Mouse (Mus musculus) intestine, postnatal 0 days (tissue): ENCODE measurements around the gene Phlpp1. TPM values are rescaled to one million over a fixed set of nuclear protein-coding genes. Genes with fewer than 3 reads are reported as not detected.

ENCODE experiments used
- ATAC-seq: fragments of 200-750 bp; cut with Nextera tagmentation; 2 replicates; pipeline ENCODE4 v1.8.0; 2017; ENCODE audit warnings: mild to moderate bottlenecking, moderate TSS enrichment, moderate library complexity
- H3K27ac ChIP-seq: fragments of 300-500 bp; sonication (generic); 2 replicates; pipeline ENCODE4 v1.5.1; 2014; ENCODE audit warnings: mild to moderate bottlenecking, low read depth, low read length, moderate library complexity
- H3K27me3 ChIP-seq: fragments of 300-500 bp; sonication (generic); replicated peaks from 2 replicates; pipeline ENCODE4 v1.6.1; 2014; ENCODE audit warnings: low read length, mixed read lengths; ENCODE audit not compliant: control insufficient read depth, insufficient read depth
- H3K36me3 ChIP-seq: fragments of 300-500 bp; sonication (generic); 2 replicates; pipeline ENCODE4 v1.6.1; 2014; ENCODE audit warnings: mild to moderate bottlenecking, moderate library complexity; ENCODE audit not compliant: control insufficient read depth, insufficient read depth
- H3K4me1 ChIP-seq: fragments of 300-500 bp; sonication (generic); replicated peaks from 2 replicates; pipeline ENCODE4 v1.6.1; 2014; ENCODE audit warnings: antibody characterized with exemption, low read length, mixed read lengths; ENCODE audit not compliant: control insufficient read depth, insufficient read depth
- H3K4me2 ChIP-seq: fragments of 300-500 bp; sonication (generic); replicated peaks from 2 replicates; pipeline ENCODE4 v1.6.1; 2014; ENCODE audit warnings: low read depth, mild to moderate bottlenecking, moderate library complexity
- H3K4me3 ChIP-seq: fragments of 300-500 bp; sonication (generic); 2 replicates; pipeline ENCODE4 v1.5.1; 2014; ENCODE audit warnings: low read depth, low read length
- H3K9ac ChIP-seq: fragments of 300-500 bp; sonication (generic); 2 replicates; pipeline ENCODE4 v1.6.1; 2014; ENCODE audit warnings: mild to moderate bottlenecking, low read depth, low read length
- H3K9me3 ChIP-seq: fragments of 300-500 bp; sonication (generic); 2 replicates; pipeline ENCODE4 v1.6.1; 2016; ENCODE audit warnings: mixed run types; ENCODE audit not compliant: control insufficient read depth
- CTCF ChIP-seq: sonication (generic); IDR thresholded peaks from 2 replicates; pipeline ENCODE4 v1.5.1; 2016; ENCODE audit warnings: low read depth, mild to moderate bottlenecking, control low read depth, antibody characterized with exemption, moderate library complexity
- WGBS: fragments of 180-500 bp; shearing (Covaris S2); extraction: QIAGEN DNeasy Blood & Tissue Kit; methylation state at CpG from one replicate; pipeline ENCODE4 v1.1.7; 2014; 5-methylcytosine and 5-hydroxymethylcytosine counted together
- polyA plus RNA-seq: library from polyadenylated mRNA; unstranded; fragments of >200 nt; fragmentation: Nextera tagmentation; extraction: Ambion mirVana; gene quantifications from 2 replicates; pipeline ENCODE4 v1.2.1, GENCODE M21; 2015

Gene Phlpp1
- polyA plus RNA-seq, 1 experiment from 2014 or later: 1.6 TPM

DNA sequence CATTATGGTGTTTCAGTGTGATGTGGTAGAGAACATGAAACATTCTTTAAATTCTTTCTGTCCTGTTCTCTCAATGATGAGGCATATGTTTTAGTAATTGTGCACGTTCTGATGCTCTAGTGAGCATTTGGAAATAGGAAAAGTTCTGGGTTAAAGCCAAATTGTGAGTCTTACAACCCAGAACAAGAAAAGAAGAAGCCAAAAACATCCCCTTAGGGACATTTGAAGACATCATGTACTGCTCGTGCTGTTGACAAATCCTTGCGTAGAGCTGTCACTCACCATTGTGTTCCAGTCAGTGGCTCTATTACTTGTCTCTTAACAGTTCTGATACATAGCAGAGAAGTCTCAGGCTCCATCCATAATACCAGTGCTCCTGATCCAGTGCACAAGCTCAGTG, 170.5 kb downstream of the Phlpp1 start:
- ATAC-seq: no peak
- no peak for TF ChIP-seq CTCF

DNA sequence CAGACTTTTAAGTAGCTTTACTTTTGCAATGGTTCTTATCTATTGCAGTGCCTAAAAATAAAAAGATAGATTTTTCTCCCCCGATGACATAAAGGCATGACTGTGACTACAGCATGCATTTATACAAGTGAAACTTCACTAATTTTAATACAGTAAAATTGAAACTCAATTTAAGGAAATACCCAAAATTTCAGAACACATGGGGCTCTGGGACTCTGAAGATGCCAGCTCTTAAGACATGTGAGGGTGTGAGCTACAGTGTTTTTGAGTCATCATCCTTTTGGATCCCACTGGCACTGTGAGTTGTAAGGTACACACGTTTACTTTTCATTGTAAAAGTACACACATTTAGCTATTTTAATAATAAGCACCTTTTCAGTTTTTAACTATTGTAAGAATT, 173.7 kb downstream of the Phlpp1 start:
- no peak for TF ChIP-seq CTCF
- Histone ChIP-seq H3K4me2 (no peak overlapping the region), H3K4me3 (no peak overlapping the region), H3K36me3 (peaks cover 17% of the 10 kb centered on the region), H3K4me1 (no peaks in the 10 kb centered on the region), H3K9ac (no peak overlapping the region), H3K27me3 (no peaks in the 10 kb centered on the region), H3K27ac (no peak overlapping the region), H3K9me3 (no peaks in the 10 kb centered on the region)
- ATAC-seq: no peak
- WGBS: 93% methylated on average over 2 of the region's 2 CpGs

More for the DNA sequence above, 170.5 kb downstream of the Phlpp1 start:
- Histone ChIP-seq H3K27me3 (no peaks in the 10 kb centered on the region), H3K4me3 (no peak overlapping the region), H3K36me3 (peaks cover 17% of the 10 kb centered on the region), H3K9me3 (no peaks in the 10 kb centered on the region), H3K4me1 (no peaks in the 10 kb centered on the region), H3K27ac (no peak overlapping the region), H3K4me2 (no peak overlapping the region), H3K9ac (no peak overlapping the region)
- WGBS: 85% methylated on average over 3 of the region's 3 CpGs

DNA sequence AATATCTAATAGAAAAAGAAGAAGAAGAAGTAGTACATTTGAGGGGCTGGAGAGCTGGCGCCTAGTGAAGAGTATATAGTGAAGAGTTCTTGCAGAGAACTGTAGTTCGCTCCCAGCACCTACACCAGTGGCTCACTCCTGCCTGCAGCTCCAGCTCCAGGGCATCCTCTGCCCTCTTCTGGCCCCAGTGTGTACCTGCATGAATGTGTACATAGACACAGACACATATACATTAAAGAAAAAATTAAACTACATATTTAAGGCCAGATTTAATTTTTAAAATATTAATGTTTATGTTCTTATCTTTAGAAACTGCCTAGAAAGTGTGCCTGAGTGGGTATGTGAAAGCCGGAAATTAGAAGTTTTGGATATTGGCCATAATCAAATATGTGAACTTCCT, 175.2 kb downstream of the Phlpp1 start:
- Histone ChIP-seq H3K27me3 (no peaks in the 10 kb centered on the region), H3K4me1 (no peaks in the 10 kb centered on the region), H3K27ac (no peak overlapping the region), H3K4me3 (no peak overlapping the region), H3K4me2 (no peak overlapping the region), H3K36me3 (peaks cover 19% of the 10 kb centered on the region), H3K9ac (no peak overlapping the region), H3K9me3 (no peaks in the 10 kb centered on the region)
- no peak for ATAC-seq
- TF ChIP-seq CTCF: peak; percentile 56
- 98% methylated on average over 3 of the region's 3 CpGs for WGBS

DNA sequence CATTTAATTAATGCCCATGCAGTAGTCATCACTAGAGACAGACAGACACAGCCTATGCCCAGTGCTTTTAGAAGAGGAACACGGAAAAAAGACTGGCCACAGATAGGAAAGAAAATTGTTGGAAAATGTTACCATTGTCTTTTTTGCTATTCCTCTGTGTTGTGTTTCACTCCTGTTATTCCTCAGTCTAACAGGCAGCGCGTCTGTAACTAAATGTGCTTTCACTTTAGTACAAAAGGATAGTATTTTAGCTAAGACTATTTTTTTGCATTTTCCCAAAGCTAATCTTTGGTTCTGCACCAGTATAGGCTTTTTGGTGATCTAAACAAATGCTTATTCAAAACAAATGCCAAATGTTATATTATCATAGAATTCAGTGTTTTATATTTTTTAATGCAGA, 177.6 kb downstream of the Phlpp1 start:
- Histone ChIP-seq H3K4me3 (no peak overlapping the region), H3K36me3 (peaks cover 18% of the 10 kb centered on the region; the same call in 1 of the 2 replicates), H3K4me1 (no peaks in the 10 kb centered on the region), H3K27ac (no peak overlapping the region), H3K9ac (no peak overlapping the region), H3K27me3 (no peaks in the 10 kb centered on the region), H3K4me2 (no peak overlapping the region), H3K9me3 (no peaks in the 10 kb centered on the region)
- no peak for ATAC-seq
- WGBS: 96% methylated on average over 3 of the region's 3 CpGs
- TF ChIP-seq CTCF: no peak

DNA sequence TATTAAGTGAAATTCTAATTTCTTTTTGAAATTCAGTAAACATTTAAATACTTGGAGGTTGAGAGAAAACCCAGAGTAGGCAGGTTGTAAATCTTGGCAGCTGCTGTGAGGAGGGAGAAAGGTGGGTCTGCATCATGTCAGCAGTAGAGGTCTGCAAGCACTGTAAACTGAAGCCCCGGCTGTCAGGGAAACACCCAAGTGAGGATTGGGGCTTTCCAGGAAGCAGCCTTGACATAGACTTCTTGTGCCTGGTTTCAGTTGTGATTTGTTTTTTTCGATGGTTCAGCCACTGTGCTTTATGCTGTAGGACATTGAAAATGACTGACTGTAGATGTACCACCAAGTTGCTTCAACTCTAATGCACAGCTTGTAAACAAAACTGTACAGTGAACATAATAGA, 180.0 kb downstream of the Phlpp1 start:
- ATAC-seq: no peak
- H3K4me2 ChIP-seq: no peak overlapping the region
- 48% methylated on average over 2 of the region's 2 CpGs for WGBS
- H3K36me3 ChIP-seq: peaks cover 13% of the 10 kb centered on the region; the same call in 1 of the 2 replicates
- H3K4me3 ChIP-seq: no peak overlapping the region
- no peak overlapping the region for H3K9ac ChIP-seq
- H3K27ac ChIP-seq: no peak overlapping the region
- H3K9me3 ChIP-seq: no peaks in the 10 kb centered on the region
- TF ChIP-seq CTCF: no peak
- H3K27me3 ChIP-seq: no peaks in the 10 kb centered on the region
- H3K4me1 ChIP-seq: no peaks in the 10 kb centered on the region

DNA sequence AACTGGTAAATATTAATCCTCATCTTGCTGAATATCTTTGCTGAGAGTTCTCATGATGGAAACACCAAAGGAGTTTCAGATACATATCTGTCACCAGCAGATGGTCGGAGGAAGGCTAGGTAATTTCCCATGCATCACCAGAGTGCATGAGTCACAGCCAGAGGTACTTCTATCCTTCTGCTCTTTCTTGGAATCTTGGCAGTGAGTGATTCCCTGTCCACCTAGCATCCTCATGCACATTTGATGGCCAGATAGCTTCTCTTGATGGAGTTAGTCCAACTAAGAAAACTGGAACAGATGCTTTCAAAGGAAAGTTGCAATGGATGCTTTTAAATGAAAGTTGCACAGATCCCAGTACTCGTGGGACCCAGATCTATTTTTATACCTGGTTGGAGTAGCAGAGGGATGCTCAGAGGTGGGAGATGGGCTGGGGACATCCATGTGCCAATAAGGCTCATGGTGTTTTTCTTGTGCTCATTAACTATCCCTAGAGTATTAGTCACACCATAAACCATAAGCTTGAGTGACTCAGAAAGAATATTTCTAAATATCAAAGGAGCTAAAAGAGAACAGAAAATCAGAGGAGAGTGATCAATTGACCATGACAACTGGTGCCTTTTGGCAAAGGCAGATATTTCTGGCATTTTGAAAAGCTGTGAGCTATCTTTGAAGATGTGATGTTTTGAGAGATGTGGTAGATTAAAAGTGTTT, 181.4 kb downstream of the Phlpp1 start:
- Histone ChIP-seq H3K9ac (no peak overlapping the region), H3K4me3 (no peak overlapping the region), H3K4me1 (no peaks in the 10 kb centered on the region), H3K36me3 (peaks cover 11% of the 10 kb centered on the region; the same call in 1 of the 2 replicates), H3K27ac (no peak overlapping the region), H3K27me3 (no peaks in the 10 kb centered on the region), H3K9me3 (no peaks in the 10 kb centered on the region), H3K4me2 (no peak overlapping the region)
- no peak for ATAC-seq
- TF ChIP-seq CTCF: no peak
- 79% methylated on average over 2 of the region's 2 CpGs for WGBS
